Mouse (Mus musculus): ENCODE results near the gene Tubb3. TPM values are rescaled to one million over a fixed set of nuclear protein-coding genes. Genes with fewer than 3 reads are reported as not detected.
"Not testable (repeated sequence)": the region's sequence is repeated elsewhere in the genome, so short reads cannot be mapped to it uniquely, and the experiment has no call there.

Gene Tubb3
- polyA plus RNA-seq, 1 experiment from 2014 or later, result 1,050 TPM

DNA sequence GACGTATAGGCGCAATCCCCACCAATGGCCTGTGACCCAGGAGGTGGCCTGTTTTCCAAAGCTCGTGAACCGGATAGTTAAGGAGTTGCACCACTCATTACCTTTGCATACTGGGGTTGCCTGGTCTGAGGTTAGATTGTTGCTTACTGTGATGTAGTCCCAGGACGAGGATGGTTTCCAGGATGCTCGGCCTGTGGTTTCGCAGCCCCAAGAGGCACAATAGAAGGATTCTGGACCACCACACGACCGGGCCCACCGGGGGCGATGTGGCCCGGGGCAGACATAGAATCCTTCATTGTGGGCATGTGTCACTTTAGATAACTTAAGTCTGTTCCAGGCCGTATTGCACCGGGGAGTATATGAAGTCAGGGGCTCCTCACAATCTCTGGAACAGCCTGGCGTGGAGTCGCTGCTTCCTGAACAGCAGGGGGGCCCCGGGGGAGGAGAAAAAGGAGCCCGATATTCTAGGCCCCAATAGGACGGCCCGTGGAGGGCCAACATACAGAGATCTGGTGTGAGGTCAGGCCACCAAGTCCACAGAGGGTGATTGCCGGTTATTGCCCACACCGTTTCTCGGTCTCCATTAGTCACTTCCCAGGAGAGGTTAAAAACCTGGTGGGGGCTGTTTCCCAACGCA is 16.5 kb downstream of the Tubb3 start:
- Histone ChIP-seq H3K4me3 (no peak overlapping the region), H3K27me3 (no peaks in the 10 kb centered on the region), H3K9ac (no peak overlapping the region), H3K27ac (no peak overlapping the region), H3K9me3 (replicated peaks) (peaks cover 60% of the 10 kb centered on the region), H3K4me1 (no peaks in the 10 kb centered on the region), H3K4me2 (replicated peaks) (no peak overlapping the region), H3K36me3 (no peaks in the 10 kb centered on the region)
- ATAC-seq (ENCODE audit: low FRiP score), result no peak
- WGBS, result 95% methylated on average over 24 of the region's 24 CpGs

DNA sequence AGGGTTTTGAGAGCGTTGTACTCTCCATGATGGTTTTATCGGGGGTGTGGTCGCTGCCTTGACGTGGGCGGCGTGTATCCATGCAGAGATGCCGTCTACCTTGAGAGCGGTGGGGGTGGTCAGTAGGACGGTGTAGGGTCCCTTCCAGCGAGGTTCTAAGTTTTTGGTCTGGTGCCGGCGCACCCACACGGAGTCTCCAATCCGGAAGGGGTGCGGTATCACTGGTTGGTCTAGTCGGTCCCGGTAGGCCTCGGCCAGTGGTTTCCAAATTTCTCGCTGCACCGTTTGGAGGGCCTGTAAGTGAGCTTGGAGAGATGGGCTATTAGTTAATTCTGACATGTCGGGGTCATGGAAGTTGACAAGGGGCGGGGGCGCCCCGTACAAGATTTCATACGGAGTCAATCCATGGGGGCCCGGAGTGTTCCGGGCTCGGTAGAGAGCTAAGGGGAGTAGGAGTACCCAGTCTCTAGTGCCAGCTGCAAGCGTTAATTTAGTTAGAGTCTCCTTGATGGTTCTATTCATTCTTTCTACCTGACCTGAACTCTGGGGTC is 17.2 kb downstream of the Tubb3 start:
- Histone ChIP-seq H3K4me1 (no peaks in the 10 kb centered on the region), H3K9me3 (replicated peaks) (peaks cover 63% of the 10 kb centered on the region), H3K27ac (no peak overlapping the region), H3K9ac (no peak overlapping the region), H3K4me3 (no peak overlapping the region), H3K36me3 (no peaks in the 10 kb centered on the region), H3K27me3 (no peaks in the 10 kb centered on the region), H3K4me2 (replicated peaks) (no peak overlapping the region)
- no peak for ATAC-seq (ENCODE audit: low FRiP score)
- 97% methylated on average over 29 of the region's 29 CpGs for WGBS

- H3K4me3 ChIP-seq, result no peak overlapping the region
- H3K4me2 ChIP-seq (replicated peaks), result no peak overlapping the region
- 96% methylated on average over 23 of the region's 23 CpGs for WGBS
- no peaks in the 10 kb centered on the region for H3K27me3 ChIP-seq
- no peak overlapping the region for H3K27ac ChIP-seq
- ATAC-seq (ENCODE audit: low FRiP score), result no peak
- H3K36me3 ChIP-seq, result no peaks in the 10 kb centered on the region
- H3K4me1 ChIP-seq, result no peaks in the 10 kb centered on the region
- H3K9ac ChIP-seq, result no peak overlapping the region
- peaks cover 66% of the 10 kb centered on the region for H3K9me3 ChIP-seq (replicated peaks)
These were observed 17.9 kb downstream of the Tubb3 start for GRCm38 (mm10) chr8:123428939-123429721.

GRCm38 (mm10) chr8:123429722-123430013 is 18.4 kb downstream of the Tubb3 start:
- ATAC-seq (ENCODE audit: low FRiP score); H3K4me3 ChIP-seq; H3K4me2 ChIP-seq (replicated peaks); H3K36me3 ChIP-seq; H3K27ac ChIP-seq; H3K9ac ChIP-seq; H3K4me1 ChIP-seq; H3K27me3 ChIP-seq: not testable (repeated sequence)
- WGBS, result 96% methylated on average over 15 of the region's 15 CpGs
- H3K9me3 ChIP-seq (replicated peaks), result peaks cover 69% of the 10 kb centered on the region

DNA sequence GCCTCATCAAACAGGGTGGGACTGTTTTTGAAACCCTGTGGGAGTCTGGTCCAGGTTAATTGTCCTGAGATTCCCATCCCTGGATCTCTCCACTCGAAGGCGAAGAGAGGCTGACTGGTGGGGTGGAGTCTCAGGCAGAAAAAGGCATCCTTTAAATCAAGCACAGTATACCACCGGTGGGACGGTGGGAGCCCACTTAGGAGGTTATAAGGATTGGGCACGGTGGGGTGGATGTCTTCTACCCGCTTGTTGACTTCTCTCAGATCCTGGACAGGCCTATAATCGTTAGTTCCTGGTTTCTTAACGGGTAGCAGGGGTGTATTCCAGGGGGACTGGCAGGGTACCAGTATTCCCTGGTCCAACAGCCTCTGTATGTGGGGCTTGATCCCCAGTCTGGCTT is 19.7 kb downstream of the Tubb3 start:
- ATAC-seq (ENCODE audit: low FRiP score); H3K27ac ChIP-seq; H3K9ac ChIP-seq; H3K4me1 ChIP-seq; H3K4me3 ChIP-seq; H3K36me3 ChIP-seq; H3K4me2 ChIP-seq (replicated peaks); H3K27me3 ChIP-seq: not testable (repeated sequence)
- H3K9me3 ChIP-seq (replicated peaks), result peaks cover 70% of the 10 kb centered on the region
- 94% methylated on average over 8 of the region's 8 CpGs for WGBS

- no peaks in the 10 kb centered on the region for H3K36me3 ChIP-seq
- peaks cover 63% of the 10 kb centered on the region for H3K9me3 ChIP-seq (replicated peaks)
- H3K9ac ChIP-seq, result no peak overlapping the region
- H3K4me2 ChIP-seq (replicated peaks), result no peak overlapping the region
- 95% methylated on average over 25 of the region's 25 CpGs for WGBS
- no peak overlapping the region for H3K4me3 ChIP-seq
- no peaks in the 10 kb centered on the region for H3K4me1 ChIP-seq
- no peak for ATAC-seq (ENCODE audit: low FRiP score)
- H3K27me3 ChIP-seq, result no peaks in the 10 kb centered on the region
- no peak overlapping the region for H3K27ac ChIP-seq
These were observed 20.6 kb downstream of the Tubb3 start for GRCm38 (mm10) chr8:123431616-123432365.

GRCm38 (mm10) chr8:123432381-123432780 is 21.2 kb downstream of the Tubb3 start:
- H3K27me3 ChIP-seq, result no peaks in the 10 kb centered on the region
- H3K36me3 ChIP-seq, result no peaks in the 10 kb centered on the region
- H3K4me3 ChIP-seq, result no peak overlapping the region
- 98% methylated on average over 16 of the region's 16 CpGs for WGBS
- H3K27ac ChIP-seq, result no peak overlapping the region
- H3K9ac ChIP-seq, result no peak overlapping the region
- peaks cover 57% of the 10 kb centered on the region for H3K9me3 ChIP-seq (replicated peaks)
- H3K4me1 ChIP-seq, result no peaks in the 10 kb centered on the region
- H3K4me2 ChIP-seq (replicated peaks), result no peak overlapping the region
- no peak for ATAC-seq (ENCODE audit: low FRiP score)

DNA sequence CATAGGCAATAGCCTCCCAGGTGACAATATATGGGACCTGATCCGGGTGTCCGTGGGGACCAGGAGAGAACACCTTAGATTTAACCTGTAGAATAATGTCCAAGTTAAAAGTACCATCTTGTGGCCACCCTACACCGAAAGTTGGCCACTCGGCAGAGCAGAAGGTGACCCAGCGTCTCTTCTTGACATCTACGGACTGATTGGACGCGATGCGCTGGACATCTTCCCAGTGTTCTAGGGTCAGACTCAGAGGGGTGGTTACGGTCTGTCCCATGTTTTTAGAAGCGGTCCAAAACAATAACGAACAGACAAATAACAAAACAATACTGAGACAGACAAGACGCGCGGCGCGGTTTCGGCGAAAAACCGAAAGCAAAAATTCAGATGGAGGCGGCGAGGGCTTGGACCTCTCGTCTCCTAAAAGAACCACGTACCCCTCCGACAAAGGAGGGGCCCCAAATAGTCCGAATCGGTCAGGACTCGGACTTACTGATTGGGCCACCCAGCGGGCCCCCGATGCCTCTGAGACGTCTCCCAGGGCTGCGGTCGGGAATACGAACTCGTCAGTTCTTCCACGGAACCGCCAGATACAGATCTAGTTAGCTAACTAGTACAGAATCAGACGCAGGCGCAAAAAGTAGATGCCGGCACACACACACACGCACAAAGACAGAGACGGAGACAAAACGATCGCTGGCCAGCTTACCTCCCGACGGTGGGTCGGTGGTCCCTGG is 22.2 kb downstream of the Tubb3 start:
- H3K27ac ChIP-seq; ATAC-seq (ENCODE audit: low FRiP score); H3K9ac ChIP-seq; H3K36me3 ChIP-seq; H3K27me3 ChIP-seq; H3K4me2 ChIP-seq (replicated peaks); H3K4me1 ChIP-seq; H3K4me3 ChIP-seq: not testable (repeated sequence)
- H3K9me3 ChIP-seq (replicated peaks), result peaks cover 47% of the 10 kb centered on the region
- 97% methylated on average over 47 of the region's 47 CpGs for WGBS

GRCm38 (mm10) chr8:123441788-123442187 is 30.6 kb downstream of the Tubb3 start:
- no peak overlapping the region for H3K27ac ChIP-seq
- no peak overlapping the region for H3K4me2 ChIP-seq (replicated peaks)
- no peak overlapping the region for H3K4me3 ChIP-seq
- no peak for ATAC-seq (ENCODE audit: low FRiP score)
- WGBS, result 99% methylated on average over 2 of the region's 2 CpGs
- H3K9me3 ChIP-seq (replicated peaks), result no peaks in the 10 kb centered on the region
- no peaks in the 10 kb centered on the region for H3K27me3 ChIP-seq
- no peak overlapping the region for H3K9ac ChIP-seq
- H3K4me1 ChIP-seq, result peaks cover 10% of the 10 kb centered on the region; the same call in 1 of the 2 replicates
- H3K36me3 ChIP-seq, result 0 out of 2 replicates have a peak, but pooled peaks cover 3% of the 10 kb centered on the region

- Histone ChIP-seq H3K4me2 (replicated peaks) (peak overlapping the region; percentile 62), H3K4me1 (peaks cover 10% of the 10 kb centered on the region; the same call in 1 of the 2 replicates), H3K27ac (no peak overlapping the region), H3K27me3 (no peaks in the 10 kb centered on the region), H3K9ac (0 out of 2 replicates have a peak overlapping the region, but pooled peaks have one; percentile 23), H3K9me3 (replicated peaks) (no peaks in the 10 kb centered on the region), H3K4me3 (0 out of 2 replicates have a peak overlapping the region, but pooled peaks have one; percentile 55), H3K36me3 (0 out of 2 replicates have a peak, but pooled peaks cover 3% of the 10 kb centered on the region)
- 80% methylated on average over 5 of the region's 5 CpGs for WGBS
- peak; percentile 51 for ATAC-seq (ENCODE audit: low FRiP score)
These were observed 31.1 kb downstream of the Tubb3 start for GRCm38 (mm10) chr8:123442351-123442750.

DNA sequence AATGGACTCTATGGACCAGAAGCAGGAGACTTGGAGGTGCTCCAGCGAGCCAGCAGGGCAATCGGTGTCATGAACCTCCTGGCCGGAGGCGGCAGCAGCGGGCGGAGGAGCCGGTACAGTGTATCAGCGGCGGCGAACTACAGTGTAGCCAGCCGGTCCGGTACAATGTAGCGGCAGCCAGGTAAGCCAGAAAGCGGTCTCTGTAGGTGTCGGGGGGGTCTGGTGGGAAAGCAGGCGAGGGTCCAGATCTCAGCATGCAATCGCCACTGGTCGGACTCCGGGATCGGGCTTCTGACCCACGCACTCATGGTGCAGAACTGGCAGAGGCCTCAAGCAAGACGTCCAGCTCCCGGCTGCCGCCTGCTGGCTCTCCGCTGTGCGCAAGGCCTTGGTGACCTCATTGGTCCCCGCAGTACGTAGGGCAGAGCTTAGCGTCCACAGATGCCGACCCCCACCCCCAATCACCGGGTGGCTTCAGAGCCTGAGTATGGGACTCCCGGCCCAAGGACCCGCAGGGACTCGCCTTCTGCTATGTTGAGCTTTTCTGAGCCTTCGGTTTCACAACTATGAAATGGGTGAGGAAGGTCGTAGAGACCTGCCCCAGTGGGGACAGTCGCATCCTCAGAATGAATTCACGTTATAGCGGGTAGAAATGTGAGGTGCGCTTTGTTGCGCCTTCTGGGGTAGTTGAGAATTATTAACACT is 31.8 kb downstream of the Tubb3 start:
- peaks cover 10% of the 10 kb centered on the region; the same call in 1 of the 2 replicates for H3K4me1 ChIP-seq
- peak overlapping the region; percentile 67 for H3K9ac ChIP-seq
- no peaks in the 10 kb centered on the region for H3K27me3 ChIP-seq
- H3K9me3 ChIP-seq (replicated peaks), result no peaks in the 10 kb centered on the region
- H3K4me2 ChIP-seq (replicated peaks), result peak overlapping the region; percentile 62
- H3K4me3 ChIP-seq, result peak overlapping the region; percentile 55
- 1% methylated on average over 41 of the region's 41 CpGs for WGBS
- peak overlapping the region; percentile 70 for H3K27ac ChIP-seq
- 0 out of 2 replicates have a peak, but pooled peaks cover 7% of the 10 kb centered on the region for H3K36me3 ChIP-seq
- peak; percentile 93 for ATAC-seq (ENCODE audit: low FRiP score)

Measured in hindbrain, embryonic 12.5 days (tissue).